Mouse (Mus musculus): ENCODE results near the gene Acr.

Acr gene

GRCm38 (mm10) chr15:89622959-89623625 is 55.0 kb downstream of the Acr start:
- no peak for DNase-seq (ENCODE audit: low spot score)

GRCm38 (mm10) chr15:89623626-89623959 is 55.5 kb downstream of the Acr start:
- DNase-seq (ENCODE audit: low spot score), result peak; percentile 39
